ENCODE assay signal across 8 mouse cellular contexts in the genomic region with DNA sequence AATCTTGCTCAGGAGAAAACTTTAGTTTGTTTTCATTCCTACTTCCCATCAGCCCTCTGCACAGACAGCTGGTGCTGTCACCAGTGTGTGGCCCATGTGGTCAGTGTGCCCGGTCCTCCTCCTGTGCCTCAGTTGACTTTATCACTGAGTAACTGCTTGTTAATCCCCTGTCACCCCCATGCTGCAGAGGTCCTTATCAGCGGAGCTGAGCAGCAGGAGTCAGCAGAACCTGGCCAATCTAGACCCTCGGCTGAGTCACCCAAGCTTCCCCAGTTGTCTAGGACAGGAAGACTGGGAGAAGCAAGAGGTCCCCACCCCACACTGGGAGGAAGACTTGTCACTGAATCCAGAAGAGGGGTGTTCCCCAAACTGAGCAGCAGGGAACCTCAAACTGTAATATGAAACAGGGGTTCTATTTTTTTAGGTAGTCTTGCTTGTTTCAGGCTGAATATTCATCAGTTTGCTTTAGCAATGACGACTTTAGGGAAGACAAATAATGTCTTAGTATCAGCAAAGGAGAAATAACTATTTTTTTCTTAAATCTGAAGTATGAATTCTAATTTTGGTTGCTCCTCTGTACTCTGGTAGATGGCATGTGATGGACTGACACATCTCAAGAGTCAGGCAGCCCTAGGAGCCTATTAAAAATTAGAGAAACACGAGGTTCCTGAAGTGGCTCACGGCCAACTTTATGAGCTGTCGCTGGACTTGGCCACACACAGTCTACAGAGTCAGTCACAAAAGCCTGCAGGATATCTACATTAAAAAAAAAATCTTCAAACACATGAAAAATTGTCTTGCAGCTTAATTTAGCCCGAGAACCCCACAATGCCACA. TPM values are rescaled to one million over a fixed set of nuclear protein-coding genes. Genes with fewer than 3 reads are reported as not detected.
DNase-seq lines count a peak whose midpoint lies in the region; ATAC-seq and TF ChIP-seq lines count a peak whose summit lies in the region.

No protein-coding gene starts in this region.

- H3K9ac ChIP-seq in intestine, embryonic 16.5 days (ENCODE audit: low read depth, low read length), result no peak overlapping the region
- no peak overlapping the region for H3K9ac ChIP-seq in forebrain, embryonic 12.5 days
- no peak overlapping the region for H3K9ac ChIP-seq in forebrain, postnatal 0 days

- no peak overlapping the region for H3K27ac ChIP-seq in intestine, embryonic 16.5 days (ENCODE audit: low read length)
- H3K27ac ChIP-seq in forebrain, embryonic 12.5 days, result no peak overlapping the region
- no peak overlapping the region for H3K27ac ChIP-seq in forebrain, postnatal 0 days (ENCODE audit: low read depth, low read length)

- DNase-seq in spleen, adult 12 weeks (ENCODE audit: low spot score), result peak; percentile 44
- no peak for DNase-seq in spleen, postnatal 14 days (ENCODE audit: low spot score in 2 of 2)
- peak; percentile 52 for DNase-seq in cerebellum, adult 8-10 months
- DNase-seq in forebrain, postnatal 0 days, result no peak
- no peak for DNase-seq in ovary, postnatal 14 days (ENCODE audit: low spot score)

- no peaks in the 10 kb centered on the region for H3K27me3 ChIP-seq in intestine, embryonic 16.5 days (replicated peaks; ENCODE audit: control insufficient read depth, insufficient read depth, low read length)
- peaks cover 8% of the 10 kb centered on the region for H3K27me3 ChIP-seq in forebrain, embryonic 12.5 days
- H3K27me3 ChIP-seq in forebrain, postnatal 0 days (ENCODE audit: insufficient read depth, low read length), result no peaks in the 10 kb centered on the region

- no peaks in the 10 kb centered on the region for H3K9me3 ChIP-seq in intestine, embryonic 16.5 days (ENCODE audit: control insufficient read depth, low read length)
- no peaks in the 10 kb centered on the region for H3K9me3 ChIP-seq in forebrain, embryonic 12.5 days
- H3K9me3 ChIP-seq in forebrain, postnatal 0 days (ENCODE audit: low read length), result no peaks in the 10 kb centered on the region

- H3K4me2 ChIP-seq in intestine, embryonic 16.5 days (ENCODE audit: low read depth, low read length), result no peak overlapping the region
- no peak overlapping the region for H3K4me2 ChIP-seq in forebrain, embryonic 12.5 days
- no peak overlapping the region for H3K4me2 ChIP-seq in forebrain, postnatal 0 days (ENCODE audit: low read depth)

- peak; percentile 70 for ATAC-seq in intestine, embryonic 16.5 days
- ATAC-seq in megakaryocyte-erythroid progenitor cell, adult 5-6 weeks (replicated peaks; ENCODE audit: low FRiP score, low TSS enrichment, poor library complexity, severe bottlenecking), result peak; percentile 76
- no peak for ATAC-seq in forebrain, embryonic 12.5 days (ENCODE audit: low FRiP score)
- no peak for ATAC-seq in forebrain, postnatal 0 days

- H3K36me3 ChIP-seq in intestine, embryonic 16.5 days (ENCODE audit: control insufficient read depth, insufficient read depth, low read length), result no peaks in the 10 kb centered on the region
- H3K36me3 ChIP-seq in forebrain, embryonic 12.5 days (replicated peaks), result no peaks in the 10 kb centered on the region
- H3K36me3 ChIP-seq in forebrain, postnatal 0 days (ENCODE audit: insufficient read depth), result no peaks in the 10 kb centered on the region

- TF ChIP-seq CTCF in forebrain, postnatal 0 days (IDR thresholded peaks at IDR 0.05; ENCODE audit: low read depth), result no peak

- H3K4me1 ChIP-seq in intestine, embryonic 16.5 days (ENCODE audit: control insufficient read depth, insufficient read depth, low read length), result peaks cover 23% of the 10 kb centered on the region
- H3K4me1 ChIP-seq in forebrain, embryonic 12.5 days, result peaks cover 9% of the 10 kb centered on the region; the same call in 1 of the 2 replicates
- H3K4me1 ChIP-seq in forebrain, postnatal 0 days (ENCODE audit: insufficient read depth), result 0 out of 2 replicates have a peak, but pooled peaks cover 4% of the 10 kb centered on the region

- 53% methylated on average over 8 of the region's 8 CpGs for WGBS in intestine, embryonic 16.5 days
- WGBS in forebrain, embryonic 12.5 days, result 86% methylated on average over 8 of the region's 8 CpGs
- WGBS in forebrain, postnatal 0 days, result 71% methylated on average over 8 of the region's 8 CpGs

- H3K4me3 ChIP-seq in intestine, embryonic 16.5 days (ENCODE audit: low read length), result no peak overlapping the region
- H3K4me3 ChIP-seq in forebrain, embryonic 12.5 days (replicated peaks), result no peak overlapping the region
- no peak overlapping the region for H3K4me3 ChIP-seq in forebrain, postnatal 0 days (ENCODE audit: low read depth, low read length)

RNA-seq across cellular contexts. Expression of a gene that starts 31.9 kb away (rescaled TPM):
- polyA plus RNA-seq in intestine, embryonic 16.5 days (2015; fragmentation: Nextera tagmentation; extraction: Ambion mirVana), result 4.8 and 5.6 TPM in 2 replicates
- 37.6 and 51.7 TPM in 2 replicates for total RNA-seq in megakaryocyte-erythroid progenitor cell, adult 5-6 weeks (2014; fragmentation: Nextera tagmentation)
- total RNA-seq in megakaryocyte-erythroid progenitor cell, adult 5-6 weeks (2017), result 38.6 and 40.0 TPM in 2 replicates
- 3.1 TPM in 2 replicates for polyA plus RNA-seq in forebrain, embryonic 12.5 days (2016; fragmentation: Nextera tagmentation; extraction: Ambion mirVana)
- total RNA-seq in forebrain, postnatal 0 days (2014; rRNA removed), result 24.2 and 29.1 TPM in 2 replicates
- 6.4 and 6.5 TPM in 2 replicates for polyA plus RNA-seq in forebrain, postnatal 0 days (2015; fragmentation: Nextera tagmentation; extraction: Ambion mirVana)

Comparison
In these comparisons a context has a peak if more than half of its experiments do, and no peak if none do; other contexts are left out.
1. DNase-seq: peak in spleen, adult 12 weeks (single experiment) and cerebellum, adult 8-10 months (single experiment); none in spleen, postnatal 14 days (0 of 2), forebrain, postnatal 0 days (single experiment) and ovary, postnatal 14 days (single experiment).
2. ATAC-seq: peak in intestine, embryonic 16.5 days (single experiment) and megakaryocyte-erythroid progenitor cell, adult 5-6 weeks (single experiment); none in forebrain, embryonic 12.5 days (single experiment) and forebrain, postnatal 0 days (single experiment).